Mouse (Mus musculus): Measurements from ENCODE around the gene Arl6ip5. TPM values are rescaled to one million over a fixed set of nuclear protein-coding genes. Genes with fewer than 3 reads are reported as not detected.

Arl6ip5 gene
- polyA plus RNA-seq, 1 experiment from 2014 or later, result 64.9 TPM

GRCm38 (mm10) chr6:97209751-97210150, 738 bp upstream of the Arl6ip5 start:
- no peak for TF ChIP-seq CTCF (IDR thresholded peaks at IDR 0.05; ENCODE audit: low read depth)
- Histone ChIP-seq H3K9ac (ENCODE audit: low read depth, low read length) (no peak overlapping the region), H3K4me3 (replicated peaks; ENCODE audit: low read depth, low read length) (no peak overlapping the region), H3K27ac (no peak overlapping the region), H3K4me1 (replicated peaks; ENCODE audit: insufficient read depth, low read length) (peaks cover 7% of the 10 kb centered on the region; the same call in 1 of the 2 replicates), H3K9me3 (replicated peaks; ENCODE audit: low read length) (no peaks in the 10 kb centered on the region), H3K4me2 (ENCODE audit: low read length) (no peak overlapping the region), H3K36me3 (ENCODE audit: insufficient read depth, low read length) (no peaks in the 10 kb centered on the region), H3K27me3 (ENCODE audit: insufficient read depth, low read length) (no peaks in the 10 kb centered on the region)
- WGBS, result 87% methylated on average over 4 of the region's 4 CpGs
- DNase-seq (ENCODE audit: low spot score) (no peak), ATAC-seq (replicated peaks; ENCODE audit: low FRiP score, low read depth) (no peak)

- WGBS, result under 1% methylated on average over 22 of the region's 22 CpGs
- Histone ChIP-seq H3K4me1 (replicated peaks; ENCODE audit: insufficient read depth, low read length) (peaks cover 7% of the 10 kb centered on the region; the same call in 1 of the 2 replicates), H3K36me3 (ENCODE audit: insufficient read depth, low read length) (no peaks in the 10 kb centered on the region), H3K9me3 (replicated peaks; ENCODE audit: low read length) (no peaks in the 10 kb centered on the region), H3K9ac (ENCODE audit: low read depth, low read length) (peak overlapping the region; percentile 71), H3K27me3 (ENCODE audit: insufficient read depth, low read length) (no peaks in the 10 kb centered on the region), H3K4me3 (replicated peaks; ENCODE audit: low read depth, low read length) (peak overlapping the region; percentile 85), H3K27ac (peak overlapping the region; percentile 77), H3K4me2 (ENCODE audit: low read length) (peak overlapping the region; percentile 92)
- no peak; the same call in 1 of the 2 replicates for TF ChIP-seq CTCF (IDR thresholded peaks at IDR 0.05; ENCODE audit: low read depth)
- peak; percentile 44 for DNase-seq (ENCODE audit: low spot score)
- peak; percentile 40 for ATAC-seq (replicated peaks; ENCODE audit: low FRiP score, low read depth)
These were observed 593 bp downstream of the Arl6ip5 start for GRCm38 (mm10) chr6:97210962-97211601.

- DNase-seq (ENCODE audit: low spot score) (peak; percentile 2), ATAC-seq (replicated peaks; ENCODE audit: low FRiP score, low read depth) (no peak)
- TF ChIP-seq CTCF (IDR thresholded peaks at IDR 0.05; ENCODE audit: low read depth), result no peak
- H3K36me3 ChIP-seq (ENCODE audit: insufficient read depth, low read length), result no peaks in the 10 kb centered on the region
- H3K9ac ChIP-seq (ENCODE audit: low read depth, low read length), result 0 out of 2 replicates have a peak overlapping the region, but pooled peaks have one; percentile 71
- H3K27ac ChIP-seq, result no peak overlapping the region
- H3K4me1 ChIP-seq (replicated peaks; ENCODE audit: insufficient read depth, low read length), result peaks cover 7% of the 10 kb centered on the region; the same call in 1 of the 2 replicates
- H3K4me2 ChIP-seq (ENCODE audit: low read length), result peak overlapping the region; percentile 92
- peak overlapping the region; percentile 85; the same call in 1 of the 2 replicates for H3K4me3 ChIP-seq (replicated peaks; ENCODE audit: low read depth, low read length)
- H3K27me3 ChIP-seq (ENCODE audit: insufficient read depth, low read length), result no peaks in the 10 kb centered on the region
- no peaks in the 10 kb centered on the region for H3K9me3 ChIP-seq (replicated peaks; ENCODE audit: low read length)
- WGBS, result 62% methylated on average over 12 of the region's 12 CpGs
These were observed 1.5 kb downstream of the Arl6ip5 start for GRCm38 (mm10) chr6:97211981-97212380.

GRCm38 (mm10) chr6:97216154-97216821, 5.8 kb downstream of the Arl6ip5 start:
- H3K9me3 ChIP-seq (replicated peaks; ENCODE audit: low read length), result no peaks in the 10 kb centered on the region
- no peaks in the 10 kb centered on the region for H3K27me3 ChIP-seq (ENCODE audit: insufficient read depth, low read length)
- H3K4me1 ChIP-seq (replicated peaks; ENCODE audit: insufficient read depth, low read length), result peaks cover 7% of the 10 kb centered on the region; the same call in 1 of the 2 replicates
- H3K9ac ChIP-seq (ENCODE audit: low read depth, low read length), result no peak overlapping the region
- no peak overlapping the region; the same call in 1 of the 2 replicates for H3K27ac ChIP-seq
- WGBS, result 76% methylated on average over 4 of the region's 4 CpGs
- DNase-seq (ENCODE audit: low spot score), result no peak
- no peak overlapping the region for H3K4me3 ChIP-seq (replicated peaks; ENCODE audit: low read depth, low read length)
- no peak overlapping the region for H3K4me2 ChIP-seq (ENCODE audit: low read length)
- no peak for TF ChIP-seq CTCF (IDR thresholded peaks at IDR 0.05; ENCODE audit: low read depth)
- no peak for ATAC-seq (replicated peaks; ENCODE audit: low FRiP score, low read depth)
- H3K36me3 ChIP-seq (ENCODE audit: insufficient read depth, low read length), result no peaks in the 10 kb centered on the region

GRCm38 (mm10) chr6:97220672-97221071, 10.2 kb downstream of the Arl6ip5 start:
- H3K4me2 ChIP-seq (ENCODE audit: low read length), result no peak overlapping the region
- no peak for TF ChIP-seq CTCF (IDR thresholded peaks at IDR 0.05; ENCODE audit: low read depth)
- ATAC-seq (replicated peaks; ENCODE audit: low FRiP score, low read depth), result no peak
- no peaks in the 10 kb centered on the region for H3K27me3 ChIP-seq (ENCODE audit: insufficient read depth, low read length)
- H3K9ac ChIP-seq (ENCODE audit: low read depth, low read length), result no peak overlapping the region
- peaks cover 11% of the 10 kb centered on the region; the same call in 1 of the 2 replicates for H3K4me1 ChIP-seq (replicated peaks; ENCODE audit: insufficient read depth, low read length)
- no peak overlapping the region for H3K27ac ChIP-seq
- WGBS, result 47% methylated on average over 5 of the region's 5 CpGs
- no peaks in the 10 kb centered on the region for H3K36me3 ChIP-seq (ENCODE audit: insufficient read depth, low read length)
- no peaks in the 10 kb centered on the region for H3K9me3 ChIP-seq (replicated peaks; ENCODE audit: low read length)
- no peak overlapping the region for H3K4me3 ChIP-seq (replicated peaks; ENCODE audit: low read depth, low read length)
- DNase-seq (ENCODE audit: low spot score), result no peak

- H3K4me2 ChIP-seq (ENCODE audit: low read length), result no peak overlapping the region
- no peak overlapping the region for H3K4me3 ChIP-seq (replicated peaks; ENCODE audit: low read depth, low read length)
- DNase-seq (ENCODE audit: low spot score) (no peak), ATAC-seq (replicated peaks; ENCODE audit: low FRiP score, low read depth) (no peak)
- 57% methylated on average over 15 of the region's 15 CpGs for whole genome bisulfite sequencing
- peaks cover 11% of the 10 kb centered on the region; the same call in 1 of the 2 replicates for H3K4me1 ChIP-seq (replicated peaks; ENCODE audit: insufficient read depth, low read length)
- H3K27ac ChIP-seq, result no peak overlapping the region; the same call in 1 of the 2 replicates
- H3K9me3 ChIP-seq (replicated peaks; ENCODE audit: low read length), result no peaks in the 10 kb centered on the region
- no peaks in the 10 kb centered on the region for H3K27me3 ChIP-seq (ENCODE audit: insufficient read depth, low read length)
- no peak for TF ChIP-seq CTCF (IDR thresholded peaks at IDR 0.05; ENCODE audit: low read depth)
- 0 out of 2 replicates have a peak overlapping the region, but pooled peaks have one; percentile 8 for H3K9ac ChIP-seq (ENCODE audit: low read depth, low read length)
- H3K36me3 ChIP-seq (ENCODE audit: insufficient read depth, low read length), result no peaks in the 10 kb centered on the region
These were observed 10.9 kb downstream of the Arl6ip5 start for GRCm38 (mm10) chr6:97221205-97222025.

Measured in kidney, postnatal 0 days (tissue).